Mouse (Mus musculus): ENCODE results near the gene Muc3. TPM values are rescaled to one million over a fixed set of nuclear protein-coding genes. Genes with fewer than 3 reads are reported as not detected.
A peak's percentile ranks its signal among the peaks of the same experiment; 100 is the strongest.
"Not testable (repeated sequence)": the region's sequence is repeated elsewhere in the genome, so short reads cannot be mapped to it uniquely, and the experiment has no call there.

Gene Muc3
- total RNA-seq (2021), result not detected

DNA sequence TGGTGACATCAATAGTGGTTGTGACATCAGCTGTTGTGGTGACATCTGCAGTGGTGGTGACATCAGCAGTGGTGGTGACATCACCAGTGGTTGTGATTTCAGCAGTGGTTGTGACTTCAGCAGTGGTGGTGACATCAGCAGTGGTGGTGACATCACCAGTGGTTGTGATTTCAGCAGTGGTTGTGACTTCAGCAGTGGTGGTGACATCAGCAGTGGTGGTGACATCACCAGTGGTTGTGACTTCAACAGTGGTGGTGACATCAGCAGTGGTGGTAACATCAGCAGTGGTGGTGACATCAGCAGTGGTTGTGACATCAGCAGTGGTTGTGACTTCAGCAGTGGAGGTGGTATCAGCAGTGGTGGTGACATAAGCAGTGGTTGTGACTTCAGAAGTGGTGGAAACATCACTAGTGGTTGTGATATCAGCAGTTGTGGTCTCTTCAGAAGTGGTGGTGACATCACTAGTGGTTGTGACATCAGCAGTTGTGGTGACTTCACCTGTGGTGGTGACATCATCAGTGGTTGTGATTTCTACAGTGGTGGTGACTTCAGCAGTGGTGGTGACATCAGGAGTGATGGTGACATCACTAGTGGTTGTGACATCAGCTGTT is at the start of gene Muc3:
Muc3 (minus strand) TSS at position 51 of the 611 bp plus-strand sequence.
- intact Hi-C loops (cut with DNase I); DNase-seq (ENCODE audit: low spot score in 2 of 2): not testable (repeated sequence)

DNA sequence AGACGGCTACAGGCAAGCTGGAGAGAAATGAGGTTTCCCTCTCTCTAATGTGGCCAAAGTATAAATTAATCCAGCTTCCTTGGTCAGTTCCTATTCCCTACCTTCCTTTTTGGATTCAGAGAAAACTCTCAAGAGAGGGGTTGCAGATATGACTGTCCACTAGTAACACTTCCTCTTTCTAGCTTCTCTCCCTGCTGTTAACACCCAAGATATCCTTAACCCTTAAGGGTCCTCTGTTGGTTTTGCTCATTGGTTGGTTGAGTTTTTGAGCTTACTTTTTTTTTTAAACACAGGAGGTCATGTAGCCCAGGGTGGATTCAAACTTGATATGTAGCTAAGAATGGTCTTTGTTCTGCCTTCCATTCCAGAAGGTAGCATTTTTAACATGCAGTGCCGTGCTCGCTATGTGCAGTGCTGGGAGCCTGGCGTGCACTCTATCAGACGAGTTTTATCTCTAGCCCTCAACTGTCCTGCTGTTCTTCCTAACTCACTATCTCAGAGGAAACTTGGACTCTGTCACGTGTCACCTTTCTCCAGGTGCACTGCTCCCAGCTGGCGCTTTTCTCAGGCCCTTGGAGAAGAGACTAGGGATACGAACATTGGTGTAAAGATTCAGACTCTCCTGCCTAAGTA is 45.5 kb upstream of the Muc3 start:
- intact Hi-C loops (cut with DNase I), result no loop called here
- no peak for DNase-seq (ENCODE audit: low spot score in 2 of 2)

DNA sequence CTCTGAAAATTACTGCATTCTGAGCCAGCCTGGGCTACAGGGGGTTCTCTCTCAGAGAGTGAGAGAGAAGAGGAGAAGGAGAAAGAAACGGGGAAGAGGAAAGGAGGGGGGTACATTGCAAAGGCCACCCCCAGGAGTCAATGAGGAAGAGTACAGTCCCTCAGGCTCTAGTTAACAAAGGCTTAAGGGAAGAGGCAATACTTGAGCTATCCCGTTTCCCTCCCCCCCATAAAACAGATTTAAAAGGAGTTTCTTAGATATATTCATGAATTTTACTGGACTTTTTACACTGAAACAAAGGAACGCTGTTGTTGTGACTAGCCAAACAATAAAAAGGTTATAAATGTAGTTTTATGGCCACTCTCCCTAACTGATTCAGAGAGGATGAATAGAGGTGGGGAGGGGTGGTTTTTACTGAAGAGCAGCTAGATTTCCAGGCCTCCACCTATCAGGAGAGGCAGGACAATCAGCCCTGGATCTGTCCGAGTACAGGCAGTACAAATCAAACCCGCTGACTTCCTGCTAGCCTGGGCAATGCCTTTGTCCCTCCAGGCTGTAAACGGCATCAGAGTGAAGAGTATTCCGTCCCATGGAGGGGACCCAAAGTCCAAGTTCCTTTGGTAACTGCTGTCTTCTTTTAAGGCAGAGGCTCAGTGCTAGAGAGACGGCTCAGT is 44.3 kb upstream of the Muc3 start:
- no peak for DNase-seq (ENCODE audit: low spot score in 2 of 2)
- intact Hi-C loops (cut with DNase I), result no loop called here

DNA sequence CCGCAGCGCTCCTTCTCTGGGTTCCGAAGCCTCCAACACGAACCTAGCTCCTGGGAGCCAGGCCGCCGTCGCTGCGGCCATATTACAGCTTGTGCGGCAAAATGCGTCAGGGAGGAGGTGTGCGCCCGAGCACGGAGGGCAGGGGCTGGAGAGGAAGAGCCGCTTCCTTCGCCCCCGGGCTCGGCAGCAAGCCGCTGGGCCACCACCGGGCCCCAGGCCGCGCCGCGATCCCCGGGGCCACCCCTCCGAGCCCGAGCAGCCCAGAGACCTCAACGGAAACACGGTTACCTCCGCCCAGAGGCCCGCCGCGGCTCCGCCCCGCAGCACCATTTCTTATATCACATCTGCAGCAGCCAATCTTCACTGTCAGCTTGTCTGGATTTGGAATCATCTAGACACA is 40.2 kb upstream of the Muc3 start:
- peak; percentile 7 to 8 for DNase-seq (ENCODE audit: low spot score in 2 of 2)
- intact Hi-C loops (cut with DNase I), result no loop called here

DNA sequence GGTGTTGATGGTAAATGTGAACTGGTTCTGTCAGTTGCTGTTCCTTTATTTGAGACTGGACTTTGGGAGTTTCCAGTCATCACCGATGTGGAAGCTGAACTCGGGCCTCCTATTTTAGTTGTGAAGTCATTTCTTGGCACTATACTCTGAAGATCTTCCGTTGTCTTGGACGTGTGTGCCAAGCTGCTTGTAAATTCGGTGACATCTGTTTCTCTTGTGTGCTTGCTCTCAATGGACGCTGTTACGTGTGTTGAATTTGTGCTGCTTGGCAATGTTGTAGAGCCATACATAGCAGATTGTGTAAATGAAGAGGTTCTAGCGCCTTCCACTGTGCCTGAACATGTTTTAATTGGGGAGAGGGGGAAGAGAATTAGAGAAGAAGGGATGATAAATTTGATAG is 36.2 kb upstream of the Muc3 start:
- intact Hi-C loops (cut with DNase I), result no loop called here
- peak in 1 of 2 experiments; percentile 43 for DNase-seq (ENCODE audit: low spot score in 2 of 2)

DNA sequence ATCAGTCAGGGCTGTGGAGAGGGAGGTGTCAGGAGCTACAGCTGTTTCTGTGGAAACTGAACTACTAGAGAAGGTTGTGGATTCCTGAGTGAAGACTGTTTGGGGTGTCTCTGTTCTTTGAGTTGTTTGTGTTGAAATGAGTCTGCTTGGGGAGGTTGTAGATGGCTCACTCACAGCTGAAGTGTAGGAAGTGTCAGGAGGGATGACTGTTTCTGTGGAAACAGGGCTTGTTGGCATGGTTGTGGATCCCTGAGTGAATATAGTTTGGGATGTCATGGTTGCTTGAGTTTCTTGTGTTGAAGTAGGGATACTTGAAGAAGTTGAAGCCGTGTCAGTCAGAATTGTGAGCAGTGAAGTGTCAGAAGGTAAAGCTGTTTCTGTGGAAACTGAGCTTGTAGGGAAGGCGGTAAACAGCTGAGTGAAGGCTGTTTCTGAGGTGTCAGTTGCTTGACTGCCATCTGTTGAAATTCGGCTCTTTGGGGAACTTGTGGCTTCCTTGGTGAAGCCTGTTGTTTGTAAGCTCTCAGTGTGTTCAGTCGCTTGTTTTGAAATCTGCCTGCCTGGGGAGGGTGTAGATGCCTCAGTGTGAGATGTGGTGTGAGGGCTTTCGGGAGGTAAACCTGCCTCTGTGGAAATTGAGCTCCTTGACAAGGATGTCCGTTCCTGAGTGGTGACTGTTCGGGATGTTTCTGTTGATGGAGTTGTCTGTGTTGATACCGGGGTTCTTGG is 30.7 kb upstream of the Muc3 start:
- DNase-seq (ENCODE audit: low spot score in 2 of 2), result peak; percentile 9 to 79

DNA sequence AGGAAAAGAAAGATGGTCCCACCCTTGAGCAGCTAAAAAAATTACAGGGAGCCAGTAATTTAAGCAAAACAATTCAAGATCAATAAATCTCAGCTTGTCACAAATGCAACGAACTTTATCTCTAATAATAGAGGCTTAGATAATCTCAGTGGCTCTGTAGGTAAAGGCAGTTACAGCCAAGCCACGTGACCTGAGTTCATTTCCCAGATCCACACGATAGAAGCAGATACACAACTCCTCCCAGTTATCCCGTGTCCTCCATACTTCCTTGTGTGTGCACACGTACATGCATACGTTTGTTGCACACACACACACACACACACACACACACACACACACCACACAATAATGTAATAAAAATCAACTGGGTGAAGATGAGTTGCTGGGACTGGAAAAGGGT is 24.8 kb upstream of the Muc3 start:
- intact Hi-C loops (cut with DNase I), result no loop called here
- DNase-seq (ENCODE audit: low spot score in 2 of 2), result no peak

More for the DNA sequence above, 30.7 kb upstream of the Muc3 start:
- intact Hi-C loops (cut with DNase I), result no loop called here

DNA sequence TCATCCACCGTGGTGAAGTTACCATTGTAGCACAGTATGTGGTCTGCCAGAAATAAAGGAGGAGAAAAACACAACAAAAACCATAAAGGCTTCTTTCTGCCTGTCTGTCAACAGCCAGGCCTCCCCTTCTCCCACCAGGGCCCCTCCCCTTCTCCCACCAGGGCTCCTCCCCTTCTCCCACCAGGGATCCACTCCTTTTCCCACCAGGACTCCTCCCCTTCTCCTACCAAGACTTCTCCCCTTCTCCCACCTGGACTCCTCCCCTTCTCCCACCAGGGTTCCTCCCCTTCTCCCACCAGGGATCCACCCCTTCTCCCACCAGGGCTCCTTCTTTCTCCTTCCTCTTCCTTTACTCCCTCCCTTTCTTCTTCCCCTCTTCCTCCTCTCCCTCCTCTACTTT is 23.5 kb upstream of the Muc3 start:
- intact Hi-C loops (cut with DNase I), result no loop called here
- no peak for DNase-seq (ENCODE audit: low spot score in 2 of 2)

DNA sequence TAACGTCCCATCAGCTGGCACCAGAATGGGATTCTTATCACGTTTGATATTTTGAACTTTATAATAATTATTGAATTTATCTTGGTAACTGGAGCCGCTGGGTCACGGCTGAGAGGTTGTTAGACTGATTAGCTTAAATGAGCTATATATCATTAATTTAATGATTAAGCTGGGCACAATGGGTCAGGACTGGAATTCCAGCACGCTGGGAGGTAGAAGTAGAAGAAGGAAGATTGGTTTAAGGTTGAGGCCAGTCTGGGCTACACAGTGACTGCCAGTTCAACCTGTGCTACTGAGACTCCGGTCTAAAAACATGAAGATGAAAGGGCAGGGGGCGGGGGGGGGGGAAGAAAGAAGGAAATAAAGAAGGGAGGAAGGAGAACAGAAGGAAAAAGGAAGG is 22.4 kb upstream of the Muc3 start:
- DNase-seq (ENCODE audit: low spot score in 2 of 2), result no peak
- intact Hi-C loops (cut with DNase I), result no loop called here

DNA sequence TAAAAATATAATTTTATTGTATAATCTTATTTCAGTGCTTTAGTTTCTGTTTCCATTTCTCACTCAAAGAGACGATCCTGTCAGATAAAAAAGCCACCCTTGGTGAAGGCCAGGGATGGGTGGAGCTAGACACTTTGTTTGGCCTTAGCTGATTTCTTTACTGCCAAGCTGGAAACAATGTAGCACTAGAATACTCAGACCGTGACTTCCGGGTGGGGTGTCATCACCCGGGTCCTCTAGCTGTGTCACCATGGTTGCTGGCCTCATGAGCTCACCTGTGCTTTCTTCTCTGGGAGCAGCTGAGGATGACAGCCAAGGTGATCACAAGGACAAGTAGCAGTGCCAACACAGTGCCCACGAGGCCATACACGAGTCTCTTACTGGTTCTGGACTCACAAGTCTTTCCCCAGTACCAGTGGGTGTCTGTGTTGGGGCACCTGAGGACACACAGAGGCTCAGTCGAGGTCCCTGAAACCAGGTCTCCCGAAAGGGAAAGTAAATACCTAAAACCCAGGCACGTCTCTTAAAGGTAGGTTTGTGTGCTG is 21.8 kb upstream of the Muc3 start:
- intact Hi-C loops (cut with DNase I), result no loop called here
- no peak for DNase-seq (ENCODE audit: low spot score in 2 of 2)

DNA sequence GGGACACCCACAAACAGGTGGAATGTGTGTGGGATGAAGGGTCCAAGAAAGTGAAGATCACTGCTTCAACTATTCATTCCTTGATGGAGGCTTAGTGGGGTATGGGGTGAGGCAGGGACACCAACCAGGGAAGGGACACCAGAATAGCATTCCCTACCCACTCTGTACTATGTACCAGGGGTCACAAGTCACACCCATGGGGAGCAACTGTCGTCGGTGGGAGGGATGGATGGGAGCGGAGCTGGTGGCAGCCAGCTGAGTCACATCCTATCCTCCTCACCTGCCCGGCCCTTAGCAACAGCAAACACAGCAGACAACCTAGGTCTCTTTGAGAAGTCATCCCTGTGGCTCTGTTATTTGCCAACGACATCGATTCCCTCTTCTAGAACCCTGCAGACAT is 18.4 kb upstream of the Muc3 start:
- intact Hi-C loops (cut with DNase I), result no loop called here

DNA sequence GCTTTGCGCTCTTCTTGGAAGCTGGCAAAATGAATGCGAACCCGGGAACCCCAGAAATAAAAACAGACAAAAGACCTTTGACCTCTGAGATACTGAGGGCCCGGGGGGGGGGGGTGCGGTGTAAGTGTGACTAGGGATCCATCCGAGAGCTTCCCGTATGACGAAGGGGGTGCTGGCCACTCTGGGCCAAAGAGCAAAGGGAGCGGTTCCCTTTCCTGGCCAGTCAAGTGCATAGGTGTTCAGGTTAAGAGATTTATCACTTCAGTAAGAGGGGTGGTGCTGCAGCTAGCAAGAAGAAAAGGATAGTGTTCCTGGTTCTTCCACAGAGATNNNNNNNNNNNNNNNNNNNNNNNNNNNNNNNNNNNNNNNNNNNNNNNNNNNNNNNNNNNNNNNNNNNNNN is 16.9 kb upstream of the Muc3 start:
- DNase-seq (ENCODE audit: low spot score in 2 of 2), result no peak
- intact Hi-C loops (cut with DNase I), result no loop called here

More for the DNA sequence above, 18.4 kb upstream of the Muc3 start:
- DNase-seq (ENCODE audit: low spot score in 2 of 2), result no peak

DNA sequence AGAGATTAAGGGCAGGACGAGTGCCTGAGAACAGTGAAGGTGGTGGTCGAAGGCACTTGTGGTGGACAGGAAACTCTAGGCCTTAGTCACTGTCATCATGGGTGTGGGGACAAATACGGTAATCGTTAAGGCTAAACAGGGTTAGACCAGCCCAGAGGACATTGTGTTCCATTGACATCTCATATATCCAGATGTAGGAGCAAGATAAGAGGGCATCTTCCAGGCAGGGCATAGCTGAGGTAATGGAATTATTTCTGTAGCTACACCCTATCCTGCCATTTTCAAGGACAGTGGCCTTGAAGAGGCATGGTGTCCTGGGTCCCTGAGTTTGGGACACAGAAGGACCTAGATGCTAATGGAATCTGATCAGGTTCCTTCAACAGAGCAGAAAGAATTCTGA is 12.7 kb upstream of the Muc3 start:
- intact Hi-C loops (cut with DNase I), result no loop called here
- DNase-seq (ENCODE audit: low spot score in 2 of 2), result no peak

DNA sequence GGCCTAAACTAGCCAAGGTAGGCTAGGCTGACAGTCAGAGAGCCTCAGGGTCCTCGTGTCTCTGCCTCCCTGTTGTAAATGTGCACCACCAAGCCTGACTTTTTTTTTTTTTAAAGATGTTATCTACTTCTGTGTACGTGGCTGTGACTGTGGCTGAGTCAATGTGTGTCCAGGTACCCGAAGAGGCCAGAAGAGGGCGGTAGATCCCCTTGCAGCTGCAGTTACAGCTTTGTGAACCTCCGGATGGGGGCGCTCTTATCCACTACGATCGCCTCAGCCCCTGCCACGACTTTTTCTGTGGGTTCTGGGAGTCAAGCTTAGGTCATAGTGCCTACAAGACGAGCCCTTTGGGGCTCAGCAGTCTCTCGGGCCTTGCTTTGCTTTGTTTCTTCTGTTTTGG is 10.3 kb upstream of the Muc3 start:
- intact Hi-C loops (cut with DNase I), result no loop called here
- peak in 1 of 2 experiments; percentile 4 for DNase-seq (ENCODE audit: low spot score in 2 of 2)

DNA sequence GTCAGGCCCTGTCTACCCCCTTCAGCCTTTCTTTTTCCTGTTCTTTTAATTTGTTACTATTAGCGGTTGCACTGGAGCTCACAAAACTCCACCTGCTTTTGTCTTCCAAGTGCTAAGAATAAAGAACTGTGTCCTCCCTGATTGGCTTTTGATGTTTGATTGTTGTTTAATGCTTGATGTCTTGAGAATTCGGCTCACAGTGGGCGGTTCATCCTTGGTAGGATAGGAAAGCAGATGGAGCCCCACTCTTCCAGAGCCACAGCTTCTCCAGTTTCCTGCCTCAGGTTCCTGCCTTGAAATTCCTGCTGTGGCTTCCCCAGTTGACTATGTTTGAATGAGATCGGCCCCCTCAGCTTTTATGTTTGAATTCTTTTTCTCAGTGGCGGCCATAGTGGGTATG is 4.2 kb upstream of the Muc3 start:
- intact Hi-C loops (cut with DNase I), result no loop called here

DNA sequence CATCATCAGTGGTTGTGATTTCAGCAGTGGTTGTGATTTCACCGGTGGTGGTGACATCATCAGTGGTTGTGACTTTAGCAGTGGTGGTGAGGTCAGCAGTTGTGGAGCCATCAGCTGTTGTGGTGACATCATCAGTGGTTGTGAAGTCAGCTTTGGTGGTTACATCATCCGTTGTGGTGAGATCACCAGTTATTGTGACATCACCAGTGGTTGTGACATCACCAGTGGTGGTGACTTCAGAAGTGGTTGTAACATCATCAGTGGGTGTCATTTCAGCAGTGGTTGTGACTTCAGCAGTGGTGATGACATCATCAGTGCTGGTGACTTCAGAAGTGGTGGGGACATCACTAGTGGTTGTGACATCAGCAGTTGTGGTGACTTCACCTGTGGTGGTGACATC is 3.5 kb upstream of the Muc3 start:
- intact Hi-C loops (cut with DNase I), result no loop called here
- no peak for DNase-seq (ENCODE audit: low spot score in 2 of 2)

More for the DNA sequence above, 4.2 kb upstream of the Muc3 start:
- no peak for DNase-seq (ENCODE audit: low spot score in 2 of 2)

DNA sequence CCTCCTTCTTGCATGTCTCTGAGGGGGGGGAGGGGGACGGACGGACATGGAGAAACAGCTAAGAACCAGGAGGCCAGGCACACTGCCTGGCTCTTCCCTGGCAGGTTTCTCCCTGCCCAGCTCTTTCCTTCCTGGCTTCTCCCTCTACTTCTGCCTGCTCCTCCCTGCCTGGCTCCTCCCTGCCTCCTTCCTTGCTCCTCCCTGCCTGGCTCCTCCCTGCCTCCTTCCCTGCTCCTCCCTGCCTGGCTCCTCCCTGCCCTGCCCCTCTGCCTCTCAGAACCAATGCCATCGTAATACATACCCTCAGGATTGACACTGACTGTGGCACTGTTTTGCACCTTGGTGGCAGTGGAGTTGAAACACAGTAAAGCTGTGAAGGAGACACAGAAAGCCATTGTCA is 8.3 kb downstream of the Muc3 start:
- no peak for DNase-seq (ENCODE audit: low spot score in 2 of 2)
- intact Hi-C loops (cut with DNase I), result no loop called here

DNA sequence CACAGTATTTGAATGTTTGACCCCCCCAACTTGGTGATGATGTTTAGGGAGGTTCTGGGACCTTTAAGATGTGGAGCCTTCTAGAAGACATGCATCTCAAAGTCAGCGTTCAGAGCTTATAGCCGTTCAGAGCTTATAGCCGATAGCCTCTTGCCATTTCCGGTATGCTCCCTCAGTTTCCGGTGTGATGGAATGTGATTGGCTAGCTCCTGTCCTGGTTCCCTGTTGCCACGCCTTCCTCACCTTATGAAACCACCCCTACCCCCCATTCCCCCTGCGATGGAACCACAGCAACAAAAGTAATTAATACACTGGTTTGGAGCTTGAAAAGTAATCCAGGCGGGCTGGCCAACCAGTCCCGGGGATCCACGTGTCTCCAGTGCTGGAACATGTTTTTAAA is 10.1 kb downstream of the Muc3 start:
- DNase-seq (ENCODE audit: low spot score in 2 of 2), result no peak
- intact Hi-C loops (cut with DNase I), result loop anchor here (10.0 kb wide), 1 partner anchor 356 kb away; no protein-coding TSS in a partner anchor

DNA sequence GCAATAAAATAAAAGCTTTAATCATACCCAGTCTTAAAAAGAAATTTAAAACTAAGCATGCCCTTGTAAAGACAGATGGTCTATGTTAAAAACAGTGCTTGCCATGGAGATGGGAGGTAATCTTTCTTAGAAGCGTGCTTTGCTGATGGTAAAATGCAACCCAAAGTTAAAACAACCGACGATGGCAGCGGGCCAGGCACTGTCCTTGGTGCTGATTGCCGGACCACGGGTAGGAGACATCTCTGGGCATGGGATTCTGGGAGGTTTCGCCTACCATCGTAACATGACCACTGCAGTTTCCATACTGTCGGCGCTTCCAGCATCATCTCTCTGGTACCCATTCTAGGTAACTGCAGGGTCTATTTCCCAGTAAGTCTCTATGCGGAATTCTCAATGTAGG is 14.2 kb downstream of the Muc3 start:
- no peak for DNase-seq (ENCODE audit: low spot score in 2 of 2)
- intact Hi-C loops (cut with DNase I), result loop anchor here (10.0 kb wide), 1 partner anchor 360 kb away; no protein-coding TSS in a partner anchor

DNA sequence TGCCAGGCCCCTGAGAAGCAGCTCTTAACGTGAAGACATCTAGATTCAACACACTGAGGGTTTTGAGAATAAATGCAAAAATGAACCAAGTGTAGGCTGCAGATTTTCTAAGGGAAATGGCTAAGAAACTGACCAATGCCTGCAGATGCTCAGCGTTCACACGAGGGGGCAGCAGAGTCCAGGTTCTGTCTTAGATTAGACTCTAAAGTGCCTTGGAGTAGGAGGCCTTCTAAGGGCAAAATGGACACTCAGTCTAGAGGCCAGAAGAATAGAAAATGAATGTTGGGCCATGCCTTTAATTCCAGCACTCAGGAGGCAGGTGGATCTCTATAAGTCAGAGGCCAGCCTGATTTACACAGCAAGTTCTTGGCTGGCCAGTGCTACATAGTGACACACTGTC is 17.6 kb downstream of the Muc3 start:
- intact Hi-C loops (cut with DNase I), result loop anchor here (1.0 to 10.0 kb wide), 2 partner anchors 155 to 363 kb away; no protein-coding TSS in a partner anchor
- DNase-seq (ENCODE audit: low spot score in 2 of 2), result peak; percentile 59 to 61
